Mouse (Mus musculus): ENCODE results near the gene Pilrb2.
"Not testable (repeated sequence)": the region's sequence is repeated elsewhere in the genome, so short reads cannot be mapped to it uniquely, and the experiment has no call there.

DNA sequence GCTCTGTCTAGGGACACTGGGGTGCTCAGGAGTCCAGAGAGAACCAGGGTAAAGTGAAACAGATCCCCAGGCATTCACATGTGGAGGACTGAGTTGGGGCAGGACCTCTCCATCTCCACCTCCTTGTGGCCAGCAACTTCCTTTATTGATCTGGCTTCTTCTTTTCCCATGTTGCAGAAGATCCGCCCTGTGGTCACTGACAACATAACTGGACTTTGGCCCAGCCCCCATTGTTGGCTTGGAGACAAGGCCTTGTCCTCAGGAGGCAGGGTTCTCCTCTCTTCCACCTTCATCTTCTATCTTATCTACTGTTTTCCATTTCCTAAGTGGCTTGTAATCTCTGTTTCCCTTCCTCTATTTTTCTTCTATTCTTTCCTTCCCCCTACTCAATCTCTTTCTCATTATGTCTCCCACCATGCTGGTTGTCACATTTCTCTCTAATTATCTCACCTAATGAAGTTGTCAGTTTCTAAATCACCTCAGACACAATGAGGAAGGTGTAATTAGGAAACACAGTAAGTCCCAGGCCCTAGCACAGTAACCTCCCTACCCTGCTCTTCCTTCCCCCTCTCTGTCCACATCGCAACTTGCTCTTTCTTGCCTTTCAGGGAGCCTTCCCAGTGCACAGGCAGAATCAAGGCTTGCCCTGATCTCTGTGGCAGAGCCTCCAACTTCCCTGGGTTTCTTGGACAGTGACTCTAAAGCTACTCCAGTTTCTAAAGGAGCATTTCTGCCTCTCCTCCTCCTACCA is 13.5 kb downstream of the Pilrb2 start, which contains the start of gene Pilrb1:
- TF ChIP-seq GATA1 (IDR thresholded peaks at IDR 0.05; ENCODE audit: borderline replicate concordance, low read length); FLI1 (IDR thresholded peaks at IDR 0.05; ENCODE audit: low read length): not testable (repeated sequence)

Data from megakaryocyte, embryonic 14.5 days (primary cell).